Mouse (Mus musculus) liver, postnatal 0 days (tissue): ENCODE data around the gene Crtap. TPM values are rescaled to one million over a fixed set of nuclear protein-coding genes. Genes with fewer than 3 reads are reported as not detected.
A peak's percentile ranks its signal among the peaks of the same experiment; 100 is the strongest.

Experiments used
- ATAC-seq: fragments of 200-750 bp; cut with Nextera tagmentation; 2 replicates; pipeline ENCODE4 v1.8.0; 2017; ENCODE audit warnings: mild to moderate bottlenecking, moderate library complexity
- DNase-seq: peaks from one replicate; pipeline ENCODE4 v3.0.0-alpha.2; 2016
- H3K27ac ChIP-seq: fragments of 300-500 bp; sonication (generic); 2 replicates; pipeline ENCODE4 v1.5.1; 2014; ENCODE audit warnings: antibody characterized with exemption, moderate library complexity, mild to moderate bottlenecking, low read depth
- H3K27me3 ChIP-seq: fragments of 300-500 bp; sonication (generic); 2 replicates; pipeline ENCODE4 v1.6.1; 2014; ENCODE audit warnings: low read length, control low read depth, mixed read lengths; ENCODE audit not compliant: insufficient read depth
- H3K36me3 ChIP-seq: fragments of 300-500 bp; sonication (generic); replicated peaks from 2 replicates; pipeline ENCODE4 v1.6.1; 2014; ENCODE audit warnings: mild to moderate bottlenecking, control low read depth, low read length, moderate library complexity, mixed read lengths; ENCODE audit not compliant: insufficient read depth
- H3K4me1 ChIP-seq: fragments of 300-500 bp; sonication (generic); 2 replicates; pipeline ENCODE4 v1.6.1; 2014; ENCODE audit warnings: antibody characterized with exemption, mild to moderate bottlenecking, control low read depth; ENCODE audit not compliant: insufficient read depth
- H3K4me2 ChIP-seq: fragments of 300-500 bp; sonication (generic); 2 replicates; pipeline ENCODE4 v1.6.1; 2014; ENCODE audit warnings: low read depth, mild to moderate bottlenecking, low read length, moderate library complexity, mixed read lengths
- H3K4me3 ChIP-seq: fragments of 300-500 bp; sonication (generic); 2 replicates; pipeline ENCODE4 v1.5.1; 2014; ENCODE audit warnings: low read depth, low read length
- H3K9ac ChIP-seq: fragments of 300-500 bp; sonication (generic); replicated peaks from 2 replicates; pipeline ENCODE4 v1.6.1; 2014; ENCODE audit warnings: mild to moderate bottlenecking, moderate library complexity
- H3K9me3 ChIP-seq: fragments of 300-500 bp; sonication (generic); 2 replicates; pipeline ENCODE4 v1.6.1; 2016; ENCODE audit warnings: mild to moderate bottlenecking, control low read depth, low read length, mixed read lengths
- CTCF ChIP-seq: sonication (generic); IDR thresholded peaks from 2 replicates; pipeline ENCODE4 v1.5.1; 2016; ENCODE audit warnings: antibody characterized with exemption, low read depth
- EP300 ChIP-seq: IDR thresholded peaks from 2 replicates; pipeline ENCODE4 v1.6.1; 2016; ENCODE audit warnings: antibody characterized with exemption, low read depth, mild to moderate bottlenecking
- WGBS: fragments of 180-500 bp; shearing (Covaris S2); extraction: QIAGEN DNeasy Blood & Tissue Kit; methylation state at CpG from one replicate; pipeline ENCODE4 v1.1.7; 2014; ENCODE audit not compliant: insufficient replicate concordance; 5-methylcytosine and 5-hydroxymethylcytosine counted together
- polyA plus RNA-seq: library from polyadenylated mRNA; unstranded; fragments of >200 nt; fragmentation: Nextera tagmentation; extraction: Ambion mirVana; gene quantifications from 2 replicates; pipeline ENCODE4 v1.2.1, GENCODE M21; 2015

Gene Crtap
- polyA plus RNA-seq, 1 experiment from 2014 or later = 19.9 TPM

GRCm38 (mm10) chr9:114421797-114422196 lies 31.3 kb upstream of the Crtap start:
- no peak for DNase-seq
- H3K36me3 ChIP-seq = peaks cover 8% of the 10 kb centered on the region; the same call in 1 of the 2 replicates
- H3K4me3 ChIP-seq = no peak overlapping the region
- H3K27ac ChIP-seq = no peak overlapping the region
- TF ChIP-seq CTCF (no peak), EP300 (no peak)
- WGBS = 83% methylated on average over 7 of the region's 7 CpGs
- H3K9ac ChIP-seq = no peak overlapping the region
- H3K4me1 ChIP-seq = peaks cover 3% of the 10 kb centered on the region; the same call in 1 of the 2 replicates
- no peaks in the 10 kb centered on the region for H3K27me3 ChIP-seq
- H3K9me3 ChIP-seq = no peaks in the 10 kb centered on the region
- no peak for ATAC-seq
- no peak overlapping the region for H3K4me2 ChIP-seq

- Histone ChIP-seq H3K36me3 (peaks cover 8% of the 10 kb centered on the region; the same call in 1 of the 2 replicates), H3K27me3 (no peaks in the 10 kb centered on the region), H3K4me2 (no peak overlapping the region), H3K27ac (no peak overlapping the region), H3K4me3 (no peak overlapping the region), H3K9me3 (no peaks in the 10 kb centered on the region), H3K4me1 (peaks cover 3% of the 10 kb centered on the region; the same call in 1 of the 2 replicates), H3K9ac (no peak overlapping the region)
- no peak for ATAC-seq
- TF ChIP-seq CTCF (peak; percentile 45), EP300 (no peak)
- no peak for DNase-seq
- WGBS = 81% methylated on average over 3 of the region's 3 CpGs
Observed at GRCm38 (mm10) chr9:114421045-114421444, 30.6 kb upstream of the Crtap start.

GRCm38 (mm10) chr9:114420443-114420842 lies 30.0 kb upstream of the Crtap start:
- no peak overlapping the region for H3K27ac ChIP-seq
- H3K4me1 ChIP-seq = peaks cover 3% of the 10 kb centered on the region; the same call in 1 of the 2 replicates
- no peaks in the 10 kb centered on the region for H3K9me3 ChIP-seq
- DNase-seq (no peak), ATAC-seq (no peak)
- H3K4me3 ChIP-seq = no peak overlapping the region
- H3K36me3 ChIP-seq = peaks cover 6% of the 10 kb centered on the region; the same call in 1 of the 2 replicates
- H3K27me3 ChIP-seq = no peaks in the 10 kb centered on the region
- H3K9ac ChIP-seq = no peak overlapping the region
- TF ChIP-seq EP300 (no peak), CTCF (no peak)
- H3K4me2 ChIP-seq = no peak overlapping the region
- WGBS = 76% methylated on average over 8 of the region's 8 CpGs

- no peak for TF ChIP-seq EP300
- TF ChIP-seq CTCF = peak; percentile 79
- Histone ChIP-seq H3K4me2 (no peak overlapping the region), H3K36me3 (0 out of 2 replicates have a peak, but pooled peaks cover 3% of the 10 kb centered on the region), H3K27me3 (no peaks in the 10 kb centered on the region), H3K4me3 (no peak overlapping the region), H3K4me1 (peaks cover 3% of the 10 kb centered on the region; the same call in 1 of the 2 replicates), H3K27ac (no peak overlapping the region), H3K9ac (no peak overlapping the region), H3K9me3 (no peaks in the 10 kb centered on the region)
- peak; percentile 21; the same call in 1 of the 2 replicates for ATAC-seq
- peak; percentile 63 for DNase-seq
- 90% methylated on average over 7 of the region's 7 CpGs for WGBS
Observed at GRCm38 (mm10) chr9:114418187-114418586, 27.7 kb upstream of the Crtap start.

GRCm38 (mm10) chr9:114416646-114417517 lies 26.4 kb upstream of the Crtap start:
- WGBS = 76% methylated on average over 21 of the region's 21 CpGs
- no peak for TF ChIP-seq CTCF
- TF ChIP-seq EP300 = no peak
- H3K27ac ChIP-seq = no peak overlapping the region
- no peak overlapping the region; the same call in 1 of the 2 replicates for H3K4me2 ChIP-seq
- H3K9ac ChIP-seq = no peak overlapping the region
- ATAC-seq (peak; percentile 39; the same call in 1 of the 2 replicates), DNase-seq (no peak)
- H3K27me3 ChIP-seq = no peaks in the 10 kb centered on the region
- H3K4me1 ChIP-seq = peaks cover 3% of the 10 kb centered on the region; the same call in 1 of the 2 replicates
- H3K36me3 ChIP-seq = no peaks in the 10 kb centered on the region
- no peaks in the 10 kb centered on the region for H3K9me3 ChIP-seq
- no peak overlapping the region for H3K4me3 ChIP-seq

- 29% methylated on average over 11 of the region's 11 CpGs for WGBS
- Histone ChIP-seq H3K27ac (no peak overlapping the region), H3K9me3 (0 out of 2 replicates have a peak, but pooled peaks cover 2% of the 10 kb centered on the region), H3K27me3 (no peaks in the 10 kb centered on the region), H3K4me2 (no peak overlapping the region), H3K9ac (no peak overlapping the region), H3K36me3 (no peaks in the 10 kb centered on the region), H3K4me1 (peaks cover 3% of the 10 kb centered on the region; the same call in 1 of the 2 replicates), H3K4me3 (no peak overlapping the region)
- peak; percentile 92 for TF ChIP-seq CTCF
- TF ChIP-seq EP300 = no peak
- DNase-seq (peak; percentile 55), ATAC-seq (no peak)
Observed at GRCm38 (mm10) chr9:114415701-114416100, 25.2 kb upstream of the Crtap start.
